Mouse (Mus musculus): ENCODE data around the gene Cpa2.
A peak's percentile ranks its signal among the peaks of the same experiment; 100 is the strongest.

The Cpa2 gene

DNA sequence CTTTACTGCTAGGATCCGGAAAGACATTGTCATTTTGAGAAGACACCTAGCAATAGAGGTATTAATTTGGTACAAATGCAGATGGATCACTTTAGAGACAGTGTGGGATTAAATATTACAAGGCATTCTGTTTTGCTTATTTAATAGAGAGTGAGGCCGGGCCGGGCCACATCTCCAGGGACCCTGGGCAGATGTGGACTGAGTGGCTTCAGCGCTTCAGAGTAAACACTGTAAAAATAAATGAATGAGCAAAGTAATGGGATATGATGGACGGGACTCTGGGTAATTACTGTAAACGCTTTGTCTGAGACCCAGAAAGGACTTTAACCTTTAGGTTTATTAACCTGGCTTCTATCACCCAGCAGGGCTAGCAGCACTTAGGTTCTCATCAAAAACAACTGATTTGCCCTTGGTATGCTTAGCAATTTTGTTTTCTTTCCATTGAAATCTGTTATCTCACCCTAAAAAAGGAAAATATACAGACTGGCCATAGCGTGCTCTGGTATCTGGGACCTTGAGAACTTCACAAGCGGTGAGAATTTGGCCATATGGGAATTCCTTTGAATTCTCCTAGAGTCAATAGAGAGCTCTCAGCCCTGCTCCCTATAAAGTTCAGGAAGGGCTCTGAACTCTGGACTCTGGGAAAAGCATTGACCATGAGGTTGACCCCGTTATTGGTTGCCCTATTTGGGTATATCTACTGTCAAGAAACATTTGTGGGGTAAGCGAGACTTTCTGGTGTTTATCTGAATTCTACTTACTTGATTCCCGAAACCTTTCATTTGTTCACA lies at the start of gene Cpa2:
Cpa2 (plus strand) TSS at position 574 of the 791 bp plus-strand sequence.
- no peak for DNase-seq

DNA sequence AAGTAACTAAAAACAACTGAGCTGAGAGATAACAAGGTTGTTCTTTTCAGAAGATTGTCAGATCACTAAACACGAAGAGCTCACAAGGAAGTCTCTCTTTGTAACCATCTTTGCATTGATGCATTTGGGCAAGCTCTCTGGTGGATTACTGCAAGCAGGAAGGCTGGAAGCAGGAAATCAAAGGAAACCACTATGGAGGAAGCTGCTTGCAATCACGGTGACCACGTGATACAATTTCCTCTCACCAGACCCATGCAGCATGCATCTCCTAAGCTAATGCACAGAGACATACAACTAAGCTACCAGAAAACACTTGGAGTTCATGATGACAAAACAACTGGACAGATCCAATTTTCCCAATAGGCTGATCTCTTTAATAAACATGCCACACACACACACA lies 42.3 kb upstream of the Cpa2 start:
- no peak for DNase-seq

DNA sequence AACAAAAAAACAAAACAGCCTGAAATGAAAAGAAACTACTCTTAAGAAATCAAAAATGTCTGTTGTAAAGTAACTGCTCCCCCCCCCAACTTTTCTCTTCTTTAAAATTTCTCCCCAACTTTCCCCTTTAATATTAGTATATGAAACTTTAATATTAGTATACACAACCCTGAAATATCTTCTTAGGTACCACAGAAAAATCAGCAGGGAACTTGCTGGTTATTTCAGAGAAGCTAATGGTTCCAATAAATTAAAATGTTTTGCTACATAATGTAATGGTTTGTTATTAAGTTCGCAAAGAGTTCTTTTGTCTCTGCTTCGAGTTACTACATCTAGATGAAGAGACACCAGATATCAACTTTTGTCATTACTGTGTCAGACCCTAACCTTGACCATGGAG lies 32.6 kb upstream of the Cpa2 start:
- DNase-seq, result no peak

DNA sequence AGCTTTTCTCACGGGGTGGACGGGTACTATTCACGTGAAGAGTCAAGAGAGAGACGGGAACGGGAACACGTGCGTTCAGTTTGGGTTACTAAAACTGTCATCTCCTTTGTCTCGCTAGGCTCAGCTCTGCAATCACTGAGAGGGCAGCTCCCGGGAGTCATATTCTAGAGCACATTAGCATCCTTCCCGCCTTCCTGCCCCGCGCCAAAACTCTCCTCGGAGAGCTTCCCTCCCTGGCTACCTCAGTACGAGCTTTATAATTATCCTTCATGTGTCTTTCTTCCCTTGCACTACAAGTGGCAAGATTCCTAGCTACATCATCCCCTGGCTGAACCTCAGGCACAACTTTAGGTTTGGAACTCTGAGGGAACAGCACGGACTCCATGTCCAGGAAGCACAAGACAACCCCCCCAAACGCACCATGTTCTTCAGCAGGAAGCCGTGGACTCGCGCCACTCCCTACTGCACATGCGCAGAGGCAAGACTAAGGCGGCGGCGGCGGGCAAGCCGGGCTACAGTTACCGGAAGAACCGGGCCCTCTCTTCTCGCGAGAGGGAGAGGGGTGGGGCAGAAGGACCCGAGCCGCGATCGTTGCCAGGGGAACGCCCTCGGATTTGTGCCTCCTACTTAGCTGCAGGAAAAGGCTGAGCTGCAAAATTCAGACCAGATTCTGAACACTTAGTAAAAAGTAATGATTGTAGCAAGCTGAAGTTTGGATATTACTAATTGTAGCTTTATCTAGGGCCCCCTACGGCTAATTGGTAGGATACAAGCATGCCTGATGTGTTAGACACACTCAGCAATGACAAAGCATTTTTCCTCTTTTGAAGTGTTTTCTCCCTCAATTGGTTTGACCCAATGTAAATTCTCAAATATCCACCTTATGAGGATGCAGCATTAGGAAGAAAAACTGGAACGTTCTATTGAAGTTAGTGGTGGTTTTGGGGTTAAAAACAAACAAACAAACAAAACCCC lies 31.8 kb upstream of the Cpa2 start, which contains the start of the genes Tmem209 and Ssmem1:
Tmem209 (minus strand) TSS at position 519 of the 975 bp plus-strand sequence.
Ssmem1 (plus strand) TSS at position 585 of the 975 bp plus-strand sequence.
- peak; percentile 100 for DNase-seq

DNA sequence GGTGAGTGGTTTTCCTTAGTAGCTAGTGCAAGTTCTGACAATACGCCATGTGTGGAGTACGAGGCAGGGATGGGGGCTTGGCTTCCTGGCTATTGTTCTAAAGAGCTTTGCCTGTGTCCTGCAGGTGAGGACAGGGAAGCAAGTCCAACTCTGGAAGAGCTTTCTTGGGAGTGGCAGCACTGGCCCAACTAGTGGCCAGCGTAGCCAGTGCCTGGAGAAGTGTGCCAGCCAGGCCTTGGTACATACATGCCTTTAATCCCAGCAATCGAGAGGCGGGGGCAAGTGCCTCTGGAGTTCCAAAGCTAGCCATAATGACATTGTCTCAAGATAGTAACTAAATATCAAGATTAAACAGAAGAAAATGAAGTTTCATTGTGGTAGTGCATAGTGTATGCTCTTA lies 31.1 kb upstream of the Cpa2 start:
- DNase-seq, result no peak

DNA sequence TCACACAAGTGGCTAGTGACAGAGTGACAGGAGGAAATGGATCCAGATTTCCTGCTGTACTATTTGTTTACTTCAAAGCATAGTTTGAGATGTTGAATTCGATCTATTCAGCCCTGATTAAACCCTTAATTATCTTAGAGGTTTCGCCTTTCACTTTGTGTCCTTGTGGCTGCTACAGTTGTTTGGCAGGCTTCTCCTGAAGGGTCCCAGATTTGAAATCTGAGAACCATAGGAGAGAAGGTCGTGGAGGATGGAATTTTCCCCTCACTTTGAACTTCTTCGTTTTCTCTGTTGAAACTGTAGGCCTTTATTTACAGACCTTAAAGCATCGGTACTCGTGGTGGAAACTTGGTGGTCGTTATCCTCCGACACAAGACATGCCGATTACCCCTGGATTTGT lies 27.1 kb upstream of the Cpa2 start:
- no peak for DNase-seq

DNA sequence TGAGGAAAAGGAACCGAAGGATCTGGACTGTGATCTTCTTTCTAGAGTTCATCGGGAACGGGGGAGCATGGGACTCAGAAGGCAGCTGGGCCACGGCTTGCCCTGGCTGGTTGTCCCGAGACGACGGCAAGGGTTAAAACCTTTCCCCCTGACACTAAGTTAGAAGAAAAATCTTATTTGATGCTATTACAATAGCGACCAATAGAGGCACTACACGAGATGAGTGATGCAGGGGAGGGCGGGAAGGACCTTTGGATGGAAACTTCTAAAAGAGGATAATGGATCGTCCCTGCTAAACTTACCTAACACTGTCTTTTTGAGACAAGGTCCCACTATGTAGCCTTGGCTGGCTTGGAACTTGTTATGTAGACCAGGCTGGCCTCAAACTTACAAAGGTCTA lies 21.0 kb upstream of the Cpa2 start:
- DNase-seq, result no peak

DNA sequence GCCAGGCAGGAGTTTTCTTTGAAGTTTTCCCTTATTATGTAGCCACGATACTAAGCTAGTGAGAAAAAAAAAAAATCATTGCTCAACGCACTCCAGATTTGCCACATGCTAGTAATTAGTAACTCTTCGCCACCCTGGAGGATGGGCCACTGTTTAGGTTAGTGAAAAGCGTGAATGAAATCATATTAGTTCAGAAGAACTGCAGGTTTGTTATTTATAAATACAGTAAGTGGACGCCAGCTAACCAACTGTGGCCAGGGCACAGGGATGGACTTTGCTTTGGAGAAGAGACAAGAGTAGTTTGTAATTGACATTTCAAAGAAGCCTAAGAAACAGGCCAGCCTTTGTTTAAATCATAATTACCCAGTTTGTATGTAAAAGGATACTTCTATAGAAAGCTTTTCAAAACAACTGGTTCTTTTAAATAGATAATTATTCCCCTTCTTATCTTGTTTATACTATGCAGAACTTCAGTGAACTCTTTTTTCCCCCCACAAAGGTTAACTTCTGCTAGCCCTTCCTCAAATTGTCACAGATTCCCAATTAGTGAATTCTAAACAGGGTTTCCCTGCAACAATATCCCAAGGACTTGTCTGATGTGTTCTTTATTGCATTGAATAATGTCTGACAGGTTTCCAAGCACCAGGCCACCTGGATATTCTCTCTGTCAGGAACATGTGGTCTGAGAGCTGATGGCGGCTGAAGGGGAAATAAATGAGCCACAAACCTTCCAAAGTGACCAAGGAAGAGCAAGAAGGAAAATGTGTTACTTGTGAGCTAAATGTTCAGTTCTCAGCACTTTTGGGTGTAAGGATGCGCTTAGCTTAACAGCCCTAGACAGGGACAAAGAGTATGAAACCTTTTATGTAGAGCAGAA lies 15.7 kb upstream of the Cpa2 start:
- DNase-seq, result peak; percentile 18 to 51

DNA sequence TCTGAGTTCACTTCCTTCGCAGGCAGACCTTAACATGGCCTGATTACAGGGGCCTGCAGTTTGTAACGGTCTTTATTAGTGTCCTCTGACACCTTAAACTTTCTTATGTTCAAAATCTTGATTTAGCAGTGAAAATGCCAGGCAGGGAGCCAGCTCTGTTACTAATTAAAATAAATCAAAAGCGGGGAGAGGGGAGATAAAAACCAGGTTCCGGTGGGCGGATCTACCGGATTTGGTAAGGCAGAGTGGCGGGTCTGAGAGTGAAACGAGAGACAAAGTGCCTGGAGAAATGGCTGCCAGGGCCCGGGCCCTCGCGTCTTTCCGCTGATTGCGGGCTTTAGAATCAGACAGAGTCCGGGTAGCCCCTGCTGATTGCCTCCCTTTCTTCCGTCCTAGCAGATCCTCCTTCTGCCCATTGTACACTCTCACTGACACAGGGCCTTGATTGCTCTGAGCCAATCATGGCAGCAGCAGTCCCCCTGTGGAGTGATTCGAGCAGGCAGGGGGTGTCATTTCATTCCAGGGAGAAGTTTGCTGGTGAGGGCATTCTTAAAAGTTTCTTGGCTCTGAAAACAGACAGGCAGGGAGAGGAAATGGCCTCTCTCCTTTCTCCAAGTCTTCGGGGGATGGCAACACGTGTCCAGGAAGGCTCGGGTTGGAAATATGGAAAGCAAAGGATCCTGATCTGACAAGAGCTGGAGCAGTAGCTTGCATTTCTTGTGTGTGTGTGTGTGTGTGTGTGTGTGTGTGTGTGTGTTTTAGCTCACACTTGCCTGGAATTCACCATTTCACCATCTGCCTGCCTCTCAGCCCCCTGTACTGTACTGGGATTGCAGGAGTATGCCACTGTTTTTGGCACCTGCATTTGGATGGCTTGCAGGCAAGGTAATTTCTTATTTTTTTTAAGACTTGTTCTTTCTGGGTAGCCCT lies 14.5 kb upstream of the Cpa2 start:
- peak; percentile 56 to 74 for DNase-seq

DNA sequence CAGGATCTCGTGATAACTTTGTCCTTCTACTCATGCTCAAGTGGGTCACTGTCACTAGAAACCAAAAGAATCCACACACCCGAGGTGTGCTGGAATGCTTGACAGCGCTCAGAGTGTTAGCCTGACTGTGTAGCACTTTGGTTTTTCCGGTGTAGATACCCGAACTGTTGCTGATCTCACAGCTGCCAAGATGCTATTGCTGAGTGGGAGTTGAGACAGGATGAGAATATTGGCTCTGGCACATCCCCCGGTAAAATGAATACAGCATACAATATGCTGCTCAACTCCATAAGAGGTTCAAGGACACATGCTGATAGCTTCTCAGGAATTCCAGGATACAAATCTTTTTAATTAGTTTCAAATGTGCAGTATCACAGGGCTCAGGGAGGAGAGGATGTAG lies 12.6 kb upstream of the Cpa2 start:
- no peak for DNase-seq

DNA sequence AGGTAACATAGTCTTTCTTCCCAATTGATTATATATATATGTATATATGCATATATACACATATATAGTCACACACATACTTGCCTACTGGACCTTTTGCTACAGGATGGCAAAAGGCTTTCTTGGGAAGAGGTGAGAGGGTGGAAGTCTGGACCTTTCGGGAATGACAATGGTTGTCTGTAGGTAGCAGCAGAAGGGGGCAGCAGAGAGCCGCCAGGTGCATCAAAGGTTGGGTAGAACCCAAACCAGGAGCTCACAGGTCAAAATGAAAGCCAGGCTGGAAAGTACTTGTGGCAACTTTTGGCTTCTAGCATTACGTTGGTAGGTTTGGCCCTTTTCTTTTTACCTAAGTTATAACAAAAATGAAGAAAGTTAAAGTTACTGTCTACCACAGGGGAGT lies 6.0 kb upstream of the Cpa2 start:
- DNase-seq, result peak; percentile 52 to 75

DNA sequence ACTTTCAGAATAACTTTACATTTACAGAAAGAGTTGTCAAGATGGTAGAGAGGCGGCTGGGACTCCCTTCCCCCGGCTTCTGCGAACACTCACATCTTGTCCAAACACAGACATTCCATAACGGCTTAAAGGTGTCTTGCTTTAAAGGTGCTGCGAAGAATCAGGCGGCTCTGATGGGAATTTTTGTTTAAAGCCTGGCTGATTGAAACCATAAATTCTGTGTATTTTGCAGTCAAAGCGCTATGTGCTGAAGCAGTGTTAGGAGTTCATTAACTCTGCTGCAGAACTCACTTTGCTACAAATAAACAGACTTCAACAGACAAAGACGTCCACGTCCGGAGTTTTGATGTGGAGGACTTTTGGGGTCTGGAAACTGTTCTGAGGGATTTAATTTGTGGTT lies 3.1 kb upstream of the Cpa2 start:
- DNase-seq, result no peak

DNA sequence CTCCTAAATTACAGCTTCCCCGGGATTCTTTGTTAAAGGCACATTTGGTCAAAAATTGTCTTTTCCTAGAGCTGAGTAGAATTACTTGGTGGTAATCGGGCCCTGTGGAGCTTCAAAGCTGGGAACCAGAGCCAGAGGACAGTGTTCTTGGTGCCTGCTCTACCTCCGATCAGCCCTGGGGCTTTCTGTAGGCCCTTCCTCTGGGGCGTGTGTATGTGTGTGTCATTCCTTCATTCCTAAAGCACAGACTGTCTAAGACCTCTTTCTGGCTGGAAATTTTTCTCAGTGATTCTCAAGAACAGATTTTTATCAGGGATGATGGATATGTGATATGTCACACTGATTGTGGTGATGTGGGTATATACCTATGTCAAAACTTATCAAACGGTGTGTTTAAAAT lies 2.6 kb upstream of the Cpa2 start:
- DNase-seq, result no peak

DNA sequence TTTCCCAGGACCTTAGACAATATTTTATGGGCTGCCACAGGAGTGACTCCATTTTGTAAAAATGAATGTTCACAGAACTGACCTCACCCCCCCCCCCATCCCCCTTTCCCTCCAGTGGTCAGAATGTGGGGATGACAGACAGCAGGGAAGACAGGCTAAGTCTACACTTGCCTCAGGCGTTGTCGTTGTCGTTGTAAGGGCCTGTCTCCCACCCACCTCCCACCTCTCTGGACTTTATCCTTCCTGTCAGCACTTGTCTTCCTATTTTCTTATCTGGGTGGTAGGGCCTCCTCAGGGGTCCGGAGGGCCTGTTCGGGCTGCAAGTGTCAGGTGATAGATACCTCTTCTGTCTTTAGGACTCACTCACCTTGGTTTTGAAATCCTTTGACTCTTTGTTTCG lies 895 bp downstream of the Cpa2 start:
- no peak for DNase-seq

DNA sequence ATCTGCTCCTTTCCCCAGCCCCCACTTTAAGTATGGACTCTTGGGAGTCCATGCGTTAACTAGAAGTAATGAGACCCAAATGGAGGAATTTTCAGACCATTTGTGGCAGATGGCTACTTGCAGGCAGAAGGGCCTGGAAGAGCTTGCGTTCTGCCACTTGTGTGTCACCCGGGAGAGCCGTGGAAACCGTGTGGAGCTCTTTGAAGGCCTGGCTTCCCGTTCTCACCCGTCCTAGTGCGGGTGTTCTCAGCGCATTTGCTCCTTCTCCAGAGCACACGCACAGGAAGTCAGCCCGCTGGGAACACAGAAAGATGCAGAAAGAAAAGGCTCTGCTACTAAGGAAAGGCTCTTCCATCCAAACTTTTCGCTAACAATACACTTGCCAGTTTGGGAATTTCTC lies 1.7 kb downstream of the Cpa2 start:
- no peak for DNase-seq

DNA sequence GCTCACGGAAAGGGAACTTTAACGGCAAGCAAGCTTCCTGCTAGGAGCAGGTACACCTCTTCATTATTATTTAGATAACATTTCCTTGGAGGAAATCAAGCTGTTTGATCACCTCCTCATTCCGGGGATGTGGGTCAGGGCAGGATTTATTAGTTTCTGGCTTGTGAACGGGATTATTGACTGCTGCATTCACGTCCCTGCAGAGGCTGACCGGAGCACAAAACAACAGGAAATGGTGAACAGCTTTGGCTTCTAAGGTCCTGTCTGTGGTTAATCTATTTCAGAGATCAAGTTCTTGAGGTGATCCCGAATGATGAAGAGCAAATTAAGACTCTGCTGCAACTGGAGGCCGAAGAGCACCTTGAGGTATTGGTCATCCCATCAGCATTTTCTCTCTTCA lies 2.5 kb downstream of the Cpa2 start:
- DNase-seq, result no peak

DNA sequence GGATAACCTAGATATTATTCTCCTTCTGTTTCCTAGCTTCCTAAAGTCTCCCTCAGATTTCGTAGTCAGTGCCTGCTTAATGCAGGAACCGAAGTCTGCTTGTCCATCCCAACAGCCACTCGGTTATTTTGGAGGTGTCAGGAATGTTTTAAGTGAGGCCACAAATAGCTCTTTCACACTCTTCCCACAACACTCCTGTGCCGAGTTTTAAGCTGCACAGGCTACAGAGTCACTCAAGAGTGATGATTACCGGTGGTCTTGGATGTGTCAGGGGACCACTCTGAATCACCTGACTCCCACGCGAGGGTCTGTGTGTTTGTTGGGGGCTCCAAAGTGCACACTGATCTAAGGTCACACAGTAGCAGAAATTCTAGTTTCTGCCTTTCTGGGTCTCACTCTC lies 4.3 kb downstream of the Cpa2 start:
- no peak for DNase-seq

DNA sequence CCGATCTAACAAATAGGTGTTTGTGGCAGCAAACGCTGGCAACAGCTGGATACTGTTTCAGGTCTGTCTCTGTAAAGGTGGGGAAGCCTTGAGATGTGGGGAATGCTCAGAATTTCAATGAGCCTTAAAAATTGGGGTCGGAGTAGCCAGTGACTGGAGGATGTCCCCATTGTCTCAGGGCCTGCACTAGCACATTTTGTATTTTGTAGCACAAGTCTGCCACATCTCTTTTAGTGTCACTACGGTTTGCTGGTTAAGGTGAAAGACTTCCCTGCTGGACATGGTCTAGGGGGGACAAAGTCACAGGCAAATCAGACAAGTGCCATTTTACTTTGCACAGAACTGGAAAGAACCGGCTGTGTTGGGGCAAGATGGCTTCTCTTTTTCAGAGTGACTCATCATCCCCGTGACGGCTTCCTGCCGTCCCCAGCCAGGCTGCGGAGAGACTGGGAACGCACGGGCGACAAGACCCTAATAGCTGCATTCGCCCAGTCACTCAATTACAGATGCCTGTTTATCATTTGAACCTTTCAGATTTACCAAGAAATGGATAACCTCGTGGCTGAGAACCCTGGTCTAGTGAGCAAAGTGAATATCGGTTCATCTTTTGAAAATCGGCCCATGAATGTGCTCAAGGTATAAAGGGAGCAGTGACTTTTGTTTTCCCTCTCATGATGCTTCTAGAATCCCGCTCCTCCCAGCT lies 5.3 kb downstream of the Cpa2 start:
- no peak for DNase-seq

DNA sequence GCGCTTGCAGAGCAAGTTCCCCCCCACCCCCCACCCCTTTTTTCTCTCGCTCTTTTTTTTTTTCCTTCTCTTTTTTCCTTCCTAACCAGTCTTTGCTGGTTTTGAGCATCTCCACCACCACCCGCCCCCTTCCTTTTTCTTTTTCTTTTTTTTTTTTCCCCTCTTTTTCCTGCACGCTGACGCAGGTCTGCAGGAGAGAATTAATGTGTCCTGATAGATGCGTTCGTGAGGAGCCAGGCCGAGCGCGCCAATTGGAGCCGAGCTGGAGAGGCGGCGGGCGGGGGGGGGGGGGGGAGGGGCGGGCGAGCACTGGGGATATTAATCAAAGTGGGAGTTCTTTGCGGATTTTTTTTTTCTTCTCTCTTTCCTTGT lies 5.9 kb downstream of the Cpa2 start:
- peak; percentile 34 to 51 for DNase-seq

DNA sequence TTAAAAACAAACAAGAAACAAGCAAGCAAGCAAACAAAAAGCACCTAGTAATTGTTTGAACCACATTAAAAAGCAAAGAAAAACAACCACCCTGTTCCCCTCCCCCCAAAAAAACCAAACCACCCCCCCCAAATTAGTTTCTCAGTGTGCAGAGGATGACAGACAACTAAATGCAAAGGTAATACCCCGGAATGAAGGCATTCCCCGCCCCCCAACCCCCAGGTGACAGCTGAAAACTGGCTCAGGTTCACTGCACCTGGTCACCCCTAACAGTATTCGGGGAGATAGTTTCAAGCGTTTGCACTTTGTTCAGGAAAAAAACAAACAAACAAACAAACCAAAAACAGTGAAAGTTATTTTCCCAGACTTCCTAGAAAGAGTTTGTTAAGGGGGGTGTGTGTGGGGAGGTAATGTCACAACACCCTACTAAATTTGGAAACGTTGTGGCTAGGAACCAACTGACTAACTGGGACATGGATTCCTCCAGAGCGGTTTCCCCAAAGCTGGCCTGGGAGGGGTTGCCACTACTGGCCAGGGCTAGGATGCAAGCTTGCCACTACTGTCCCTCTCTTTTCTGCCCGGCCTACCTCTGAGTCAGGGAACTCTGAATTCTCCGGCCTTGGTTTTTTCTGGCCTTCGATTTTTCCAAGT lies 6.4 kb downstream of the Cpa2 start:
- DNase-seq, result no peak

Data from kidney, postnatal 25 days (tissue).